Mouse (Mus musculus) kidney, adult 9 months (tissue): ENCODE measurements at regions not wholly inside any gene's neighbourhood (a gene's known extent, or its start where the extent isn't known, plus 50 kb on each side); places are given as distances from the start of the nearest gene placed in this dataset.

ENCODE experiments used
- DNase-seq: peaks from one replicate; pipeline ENCODE4 v3.0.0; 2022

DNA sequence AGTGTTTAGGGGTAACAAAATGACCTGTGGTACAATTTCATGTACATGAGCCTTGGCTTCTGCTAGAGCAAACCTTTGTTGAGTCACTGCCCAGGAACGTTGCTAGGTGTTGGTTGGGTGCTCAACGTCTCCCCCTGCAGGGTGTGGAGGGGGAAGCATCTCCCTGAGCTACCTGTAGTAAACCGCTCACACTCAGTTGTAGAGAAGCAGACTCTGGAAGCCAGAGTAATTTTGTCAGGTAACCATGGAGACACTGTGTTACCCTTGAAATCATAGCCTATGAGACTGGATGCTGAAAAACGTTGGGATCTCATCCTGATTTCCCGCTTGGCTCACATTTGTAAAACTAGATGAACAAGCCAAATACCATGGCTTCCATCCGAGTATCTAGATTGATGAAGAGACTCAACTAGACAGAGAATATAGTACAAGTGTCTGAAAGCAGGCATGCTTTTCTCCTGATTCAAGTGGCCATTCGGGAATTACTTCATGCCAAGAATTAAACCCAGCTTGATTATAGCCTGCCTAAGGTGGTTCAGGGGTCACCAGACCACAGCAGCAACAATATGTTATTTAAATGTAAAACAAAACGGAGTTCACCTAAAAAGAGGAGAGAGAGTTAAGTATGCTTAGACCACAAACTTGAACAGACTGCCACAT, 63.7 kb upstream of the Ctla4 start:
- peak; percentile 49 for DNase-seq

DNA sequence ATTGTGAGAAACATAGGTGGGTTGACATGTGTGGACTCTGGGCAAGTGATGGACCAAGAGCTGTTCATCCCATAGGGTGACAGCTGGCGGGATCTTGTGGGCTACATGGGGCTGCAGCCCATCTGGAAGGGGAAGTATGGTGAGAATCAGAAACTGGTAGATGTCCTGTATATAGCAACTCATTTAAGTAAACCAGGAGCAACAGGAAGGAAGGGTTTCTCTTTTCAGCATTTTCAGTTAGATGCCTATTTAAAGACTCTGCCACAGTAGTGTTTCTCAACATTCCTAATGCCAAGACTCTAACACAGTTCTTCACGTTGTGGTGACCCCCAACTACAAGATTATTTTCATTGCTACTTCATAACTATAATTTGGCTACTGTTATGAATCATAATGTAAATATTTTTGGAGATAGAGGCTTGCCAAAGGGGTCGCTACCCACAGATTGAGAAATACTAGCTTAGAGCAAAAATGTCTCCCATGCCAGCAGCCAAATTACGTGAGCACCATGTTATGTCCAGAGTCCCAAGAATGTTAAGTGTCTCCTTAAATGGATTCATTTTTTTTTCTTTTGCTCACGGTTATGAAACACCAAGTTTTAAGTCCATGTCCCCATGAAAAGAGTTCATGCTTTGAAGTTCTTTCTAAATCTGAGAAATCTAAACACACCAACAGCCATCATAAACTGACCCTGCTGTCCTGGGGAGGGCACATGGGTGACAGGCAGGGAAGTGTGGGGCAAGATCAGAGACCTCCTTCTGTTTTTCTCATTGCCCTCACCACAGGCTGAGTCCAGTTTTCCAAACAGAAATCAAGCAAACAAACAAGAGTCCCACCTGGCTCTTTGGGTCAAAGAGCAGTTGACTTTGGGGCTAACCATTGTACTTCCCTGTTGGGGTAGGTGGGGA, 62.3 kb upstream of the Ctla4 start:
- DNase-seq = no peak

DNA sequence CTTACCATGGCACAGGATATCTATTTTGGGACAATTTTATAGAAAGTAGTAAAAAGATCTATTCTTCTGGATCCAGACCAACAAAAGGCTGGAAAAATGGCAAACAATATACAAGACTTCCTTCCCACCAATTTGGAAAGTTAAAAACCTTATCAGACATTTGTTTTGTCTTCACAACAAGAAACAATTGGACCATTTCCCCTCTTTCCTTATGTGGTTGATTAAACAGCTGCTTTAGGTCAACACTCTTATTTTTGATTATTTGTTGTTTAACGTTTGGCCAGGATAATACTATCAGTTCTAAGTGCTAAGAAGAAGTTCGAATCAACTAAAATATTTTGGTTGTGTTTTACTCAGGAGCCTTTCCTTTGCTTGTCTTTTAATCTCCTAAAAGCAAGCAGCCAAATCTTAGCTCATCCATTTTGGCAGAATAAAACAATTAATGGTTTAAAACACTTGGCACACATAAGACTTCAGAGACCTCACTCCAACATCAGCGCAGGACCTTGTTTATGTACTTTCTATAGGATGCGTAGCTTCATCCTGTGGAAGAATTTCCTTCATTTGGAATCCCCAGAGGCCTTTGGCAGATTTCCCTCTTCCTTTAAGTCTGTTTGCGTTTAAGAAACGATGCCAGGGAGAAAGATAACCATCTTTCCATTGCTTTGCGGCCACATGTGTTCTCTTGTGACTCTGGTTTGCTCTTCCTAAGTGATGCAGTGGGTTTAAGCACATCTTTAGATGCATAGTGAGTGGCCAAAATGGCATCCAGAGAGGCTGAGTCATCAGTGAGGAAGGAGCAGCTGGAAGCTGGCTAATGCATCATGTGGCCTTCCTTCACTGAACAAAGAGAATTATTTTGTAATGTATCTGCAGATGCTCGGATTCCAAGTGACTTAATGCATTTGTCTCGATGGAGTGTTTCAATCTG, 61.3 kb upstream of the Ctla4 start:
- DNase-seq = no peak

DNA sequence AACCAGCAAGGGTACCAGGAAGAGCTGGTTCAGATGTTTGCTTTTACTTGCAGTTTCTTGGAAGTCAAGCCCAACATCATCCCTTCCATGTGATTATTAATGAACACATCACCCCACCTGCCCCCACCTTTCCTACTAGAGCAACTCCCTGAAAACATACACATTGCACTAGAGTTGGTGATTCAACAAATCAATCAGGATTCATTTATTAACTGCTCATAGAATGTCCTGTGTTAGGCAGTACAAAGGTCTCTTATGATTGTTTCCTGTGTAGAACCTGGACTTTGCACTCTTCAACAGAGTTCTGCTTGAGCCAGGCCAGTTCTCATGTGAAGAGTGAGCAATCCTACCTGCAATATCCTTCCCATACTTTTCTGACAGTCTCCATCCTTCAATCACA, 59.8 kb upstream of the Ctla4 start:
- DNase-seq = peak; percentile 62

DNA sequence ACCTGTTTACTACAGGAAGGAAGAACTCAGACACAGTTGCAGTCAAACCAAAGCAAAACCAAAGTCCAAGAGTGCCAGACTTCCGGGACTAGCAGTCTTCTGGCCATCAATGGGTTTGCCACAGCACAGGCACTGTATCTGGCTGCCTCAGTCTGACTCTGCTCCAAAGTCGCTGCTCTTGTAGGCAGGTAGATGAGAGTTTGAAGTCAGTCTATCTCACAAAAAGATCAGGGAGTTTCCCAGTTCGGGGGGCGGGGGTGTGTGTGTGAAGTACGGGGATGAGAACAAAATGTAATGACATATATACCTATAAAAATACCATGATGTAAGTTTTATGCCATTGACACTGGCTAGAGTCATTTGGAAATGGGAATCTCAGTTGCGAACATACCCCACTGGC, 58.6 kb upstream of the Ctla4 start:
- DNase-seq = no peak

DNA sequence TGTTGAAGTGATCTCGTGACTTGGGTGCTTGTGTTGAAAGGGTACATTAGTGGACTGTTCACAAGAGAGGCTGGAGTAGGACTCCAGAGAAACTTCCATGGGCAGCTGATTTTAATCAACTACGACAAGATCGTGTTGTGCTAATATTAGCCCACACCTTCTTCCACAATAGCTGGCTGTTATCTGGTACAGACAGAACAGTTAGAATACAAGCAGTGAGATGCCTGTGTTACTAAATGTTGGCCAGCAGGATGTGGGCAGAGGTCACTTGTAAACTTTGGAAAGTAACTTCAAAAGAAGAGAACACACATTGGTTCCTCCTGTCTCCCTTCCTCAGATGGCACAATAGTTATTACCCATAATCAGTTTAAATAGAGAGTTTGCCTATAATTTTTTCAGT, 57.0 kb upstream of the Ctla4 start:
- DNase-seq = no peak

DNA sequence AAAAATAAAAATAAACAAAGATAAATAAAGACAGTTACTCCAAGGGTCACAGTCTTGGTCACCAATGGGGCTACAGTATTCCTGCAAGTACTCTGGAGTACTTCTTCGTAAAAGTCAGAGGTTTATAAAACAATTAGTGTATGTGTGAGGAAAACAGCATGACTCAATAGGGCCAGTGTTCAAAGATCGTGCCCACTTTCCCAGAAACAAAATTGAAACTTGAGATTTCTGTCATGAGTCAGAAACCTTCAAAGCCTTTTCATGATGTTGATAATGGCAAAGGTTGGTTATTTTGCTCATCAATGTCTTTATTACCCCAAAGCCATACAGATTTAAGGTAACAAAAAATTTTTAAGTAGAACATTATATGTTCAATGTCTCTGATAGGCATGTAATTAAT, 53.1 kb upstream of the Ctla4 start:
- no peak for DNase-seq
